Comparison of ENCODE assay signal across 31 mouse cellular contexts in the genomic region with DNA sequence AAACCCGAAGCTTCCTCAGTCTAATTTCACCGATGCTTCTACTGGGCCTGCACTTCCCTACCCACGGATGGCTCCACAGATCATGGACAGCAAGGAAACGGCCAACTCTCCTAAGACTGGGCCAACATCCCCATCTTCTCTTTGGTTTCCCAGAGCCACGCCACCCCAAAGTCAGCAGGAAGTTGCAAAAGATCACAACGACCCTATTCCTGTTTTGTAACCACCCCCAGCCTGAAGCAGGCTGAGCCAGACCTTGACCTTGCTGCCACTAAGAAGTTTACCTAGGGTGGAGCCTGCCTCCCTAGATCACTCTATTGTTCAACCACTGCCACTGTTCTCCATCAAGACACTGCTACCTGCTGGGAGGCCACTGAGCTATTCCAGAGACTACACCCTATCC. TPM values are rescaled to one million over a fixed set of nuclear protein-coding genes. Genes with fewer than 3 reads are reported as not detected.
A peak's percentile ranks its signal among the peaks of the same experiment; 100 is the strongest.
DNase-seq lines count a peak whose midpoint lies in the region; ATAC-seq and TF ChIP-seq lines count a peak whose summit lies in the region.
"Had no signal": no experiment of that assay in that cellular context is flagged by ENCODE, and none has a peak within 500 bp of the region (broad histone marks: within the 10 kb centered on the region; RNA-seq: fewer than 3 reads in every experiment).

No protein-coding gene starts in this region.

- no peak overlapping the region for H3K4me3 ChIP-seq in ES-E14 (ENCODE audit: insufficient read depth in 1 of 2, low read depth in 1 of 2, low read length in 2 of 2, poor library complexity in 1 of 2, severe bottlenecking in 1 of 2)
- H3K4me3 ChIP-seq: embryonic facial prominence, embryonic 12.5 days; embryonic facial prominence, embryonic 15.5 days; gastrocnemius, adult 2 months; heart, embryonic 12.5 days; heart, embryonic 15.5 days had no signal

- H3K27ac ChIP-seq in ES-E14 (ENCODE audit: insufficient read depth, low read depth, low read length, poor library complexity, severe bottlenecking): peak overlapping the region; percentile 65; the same call in 1 of the 2 replicates
- H3K27ac ChIP-seq: embryonic facial prominence, embryonic 12.5 days; embryonic facial prominence, embryonic 15.5 days; gastrocnemius, adult 2 months; heart, embryonic 15.5 days; hindbrain, embryonic 14.5 days; hindbrain, postnatal 0 days had no signal

- peak; percentile 78 for DNase-seq in 416B (ENCODE audit: low read depth)
- DNase-seq in ES-E14 (ENCODE audit: low read depth, low spot score): no peak
- no peak for DNase-seq in right cerebral cortex, postnatal 14 days
- DNase-seq in left cerebral cortex, adult 18-20 months (ENCODE audit: low spot score in 2 of 2): no peak
- DNase-seq in thymus, postnatal 10 days (ENCODE audit: low spot score in 2 of 2): no peak
- DNase-seq: adrenal gland, adult 8-10 months; adrenal gland, postnatal 25 days; cerebellum, adult 11-12 months; cerebellum, adult 9-10 months; cerebellum, postnatal 14 days; forebrain, postnatal 0 days; gastrocnemius, adult 2 months; gastrocnemius, postnatal 14 days; heart, postnatal 10 days; heart, postnatal 4 days had no signal

- in situ Hi-C loops in ES-E14 (cut with MboI; ENCODE audit: low sequenced_read_pairs in 2 of 2, unreplicated experiment in 2 of 2): no loop called here

- peak; percentile 66 for ATAC-seq in common myeloid progenitor, adult 5-6 weeks (replicated peaks; ENCODE audit: low read depth, poor library complexity, severe bottlenecking)
- ATAC-seq in megakaryocyte progenitor cell, adult 5-6 weeks (replicated peaks; ENCODE audit: poor library complexity): peak; percentile 96
- ATAC-seq: activated CD4-positive, CD25-positive, alpha-beta regulatory T cell, adult 4 months; CD4-positive, CD25-positive, alpha-beta regulatory T cell, adult 4 months; forebrain, embryonic 14.5 days; forebrain, postnatal 0 days; hindbrain, postnatal 0 days; inflammation-experienced regulatory T-cells, adult 6 months; intestine, embryonic 16.5 days; Patski had no signal

- H3K9ac ChIP-seq in ES-E14 (ENCODE audit: insufficient read depth, low read depth, low read length, poor library complexity, severe bottlenecking): no peak overlapping the region
- H3K9ac ChIP-seq: embryonic facial prominence, embryonic 12.5 days; embryonic facial prominence, embryonic 15.5 days; forebrain, postnatal 0 days; heart, embryonic 12.5 days; heart, embryonic 15.5 days; hindbrain, embryonic 14.5 days had no signal

- no peaks in the 10 kb centered on the region for H3K4me1 ChIP-seq in ES-E14 (ENCODE audit: control insufficient read depth in 2 of 2, insufficient read depth in 2 of 2, low read length in 2 of 2, poor library complexity in 1 of 2)
- H3K4me1 ChIP-seq: embryonic facial prominence, embryonic 12.5 days; embryonic facial prominence, embryonic 15.5 days; heart, embryonic 12.5 days; heart, embryonic 15.5 days had no signal

- no peaks in the 10 kb centered on the region for H3K36me3 ChIP-seq in ES-E14 (ENCODE audit: control insufficient read depth, insufficient read depth, low read length, poor library complexity, severe bottlenecking)
- H3K36me3 ChIP-seq: embryonic facial prominence, embryonic 12.5 days; embryonic facial prominence, embryonic 15.5 days; G1E; heart, embryonic 12.5 days; heart, embryonic 15.5 days had no signal

- peaks cover 2% of the 10 kb centered on the region; the same call in 1 of the 2 replicates for H3K9me3 ChIP-seq in ES-E14 (ENCODE audit: control insufficient read depth, insufficient read depth, low read depth, low read length)
- H3K9me3 ChIP-seq: embryonic facial prominence, embryonic 15.5 days; G1E; heart, embryonic 12.5 days; heart, embryonic 15.5 days had no signal

TF ChIP-seq in ES-E14, 5 proteins besides CTCF, POLR2A, EP300 and RAD21:
- TF ChIP-seq ZC3H11A (IDR thresholded peaks at IDR 0.05; ENCODE audit: borderline replicate concordance, low read depth, low read length): no peak

RNA-seq across cellular contexts. Expression of a gene that starts 31.4 kb away (rescaled TPM):
- 0.11 and 0.45 TPM in 2 replicates for total RNA-seq in ES-E14 (2012; rRNA removed)
- total RNA-seq in common myeloid progenitor, adult 5-6 weeks (2017): not detected in 2 replicates
- total RNA-seq in megakaryocyte progenitor cell, adult 5-6 weeks (2015): 0.05 TPM in 1 of 2 replicates, not detected in the other
- total RNA-seq in megakaryocyte progenitor cell, adult 5-6 weeks (2017): not detected in 2 replicates
- total RNA-seq in left cerebral cortex, adult 18-20 months (2021): not detected
- total RNA-seq: adrenal gland, adult 8-10 months; adrenal gland, postnatal 25 days; forebrain, postnatal 0 days; gastrocnemius, adult 2 months; gastrocnemius, postnatal 14 days; gastrocnemius, postnatal 4 days; heart, postnatal 10 days; heart, postnatal 4 days; hindbrain, postnatal 0 days had no signal

RNA-seq across cellular contexts. Expression of a gene that starts 58.2 kb away (rescaled TPM):
- total RNA-seq in ES-E14 (2012; rRNA removed): 8.0 and 8.8 TPM in 2 replicates
- total RNA-seq in common myeloid progenitor, adult 5-6 weeks (2017): 13.1 and 13.3 TPM in 2 replicates
- total RNA-seq in megakaryocyte progenitor cell, adult 5-6 weeks (2015): 7.4 and 8.5 TPM in 2 replicates
- 9.2 and 9.5 TPM in 2 replicates for total RNA-seq in megakaryocyte progenitor cell, adult 5-6 weeks (2017)
- 10 to 100 TPM; 28.0 to 28.1 TPM for total RNA-seq in left cerebral cortex, adult 18-20 months (2021)
